Mouse (Mus musculus): ENCODE results near the gene Nup214. TPM values are rescaled to one million over a fixed set of nuclear protein-coding genes. Genes with fewer than 3 reads are reported as not detected.

Gene Nup214
- 8.7 and 24.1 TPM in 2 replicates for polyA plus RNA-seq (2012; ENCODE audit: low replicate concordance)

GRCm38 (mm10) chr2:31974141-31974808 is at the start of gene Nup214:
Gene Nup214, plus strand, starts transcription at chr2:31974436.

GRCm38 (mm10) chr2:31950058-31950871 is 24.0 kb upstream of the Nup214 start, which contains the start of gene Aif1l:
Gene Aif1l, plus strand, starts transcription at chr2:31950139.

GRCm38 (mm10) chr2:32084111-32084871 is 110.1 kb downstream of the Nup214 start, which contains the start of gene Fam78a:
Gene Fam78a, minus strand, starts transcription at chr2:32084857.

GRCm38 (mm10) chr2:32095351-32096121 is 121.3 kb downstream of the Nup214 start, which contains the start of gene Plpp7:
Gene Plpp7, plus strand, starts transcription at chr2:32095528.

Other genes with a start within 250 kb of the Nup214 start
- gene Qrfp, start 163.9 kb upstream of the Nup214 start, polyA plus RNA-seq (2012; ENCODE audit: low replicate concordance), result 2.5 and 3.6 TPM in 2 replicates
- gene Fibcd1, start 128.4 kb upstream of the Nup214 start, polyA plus RNA-seq (2012; ENCODE audit: low replicate concordance), result 0.18 and 0.20 TPM in 2 replicates
- 0.06 TPM in 1 of 2 replicates, not detected in the other for gene Lamc3, start 87.1 kb upstream of the Nup214 start, polyA plus RNA-seq (2012; ENCODE audit: low replicate concordance)
- gene Aif1l, start 24.3 kb upstream of the Nup214 start, polyA plus RNA-seq (2012; ENCODE audit: low replicate concordance), result 0.38 and 0.46 TPM in 2 replicates
- 81.4 and 84.9 TPM in 2 replicates for gene Fam78a, start 110.4 kb downstream of the Nup214 start, polyA plus RNA-seq (2012; ENCODE audit: low replicate concordance)
- gene Plpp7, start 121.1 kb downstream of the Nup214 start, polyA plus RNA-seq (2012; ENCODE audit: low replicate concordance), result 0.53 and 0.60 TPM in 2 replicates
- gene Prrc2b, start 176.6 kb downstream of the Nup214 start, polyA plus RNA-seq (2012; ENCODE audit: low replicate concordance), result 86.7 and 138 TPM in 2 replicates

Data from hematopoietic multipotent progenitor cell, adult 10-12 weeks (in vitro differentiated cells).